22 mouse cellular contexts compared by ENCODE assay signal in genomic region chr5:97959010-97959409, GRCm38 (mm10).
DNase-seq lines count a peak whose midpoint lies in the region; ATAC-seq and TF ChIP-seq lines count a peak whose summit lies in the region.
"Had no signal": no experiment of that assay in that cellular context is flagged by ENCODE, and none has a peak within 500 bp of the region (broad histone marks: within the 10 kb centered on the region; RNA-seq: fewer than 3 reads in every experiment).

No protein-coding gene starts in this region.

- peak; percentile 79 for ATAC-seq in inflammation-experienced regulatory T-cells, adult 6 months
- ATAC-seq: activated CD4-positive, CD25-positive, alpha-beta regulatory T cell, adult 4 months; forebrain, embryonic 13.5 days; forebrain, embryonic 15.5 days; forebrain, postnatal 0 days; Patski had no signal

- DNase-seq in CD4-positive, CD25-positive, alpha-beta regulatory T cell, adult 2 months (ENCODE audit: low read depth, low spot score), result peak; percentile 23
- no peak for DNase-seq in left cerebral cortex, postnatal 25 days (ENCODE audit: low spot score in 2 of 2)
- no peak for DNase-seq in frontal cortex, adult 2 months (ENCODE audit: extremely low spot score in 1 of 2, low spot score in 1 of 2)
- no peak for DNase-seq in cerebellum, adult 9-11 months
- DNase-seq: adrenal gland, adult 8-10 months; adrenal gland, postnatal 14 days; adrenal gland, postnatal 36 days; B cell, adult 2 months; cerebellum, adult 11 months; cerebellum, adult 18-20 months; cerebellum, adult 8-10 months; cerebellum, postnatal 10 days; cerebellum, postnatal 25 days; forebrain, postnatal 0 days had no signal

- TF ChIP-seq CTCF in bone marrow macrophage, adult 2 months (IDR thresholded peaks at IDR 0.05; ENCODE audit: low read depth, low read length), result no peak

- peaks cover 25% of the 10 kb centered on the region for H3K4me1 ChIP-seq in bone marrow macrophage, adult 2 months (ENCODE audit: control insufficient read depth, insufficient read depth, low read length)
- H3K4me1 ChIP-seq: embryonic facial prominence, embryonic 10.5 days; embryonic facial prominence, embryonic 12.5 days; forebrain, embryonic 13.5 days had no signal

- intact Hi-C loops in left cerebral cortex, postnatal 25 days (cut with DNase I), result no loop called here

- no peak for TF ChIP-seq POLR2A in bone marrow macrophage, adult 2 months (IDR thresholded peaks at IDR 0.05; ENCODE audit: borderline replicate concordance, low read depth, low read length)

- peak overlapping the region; percentile 25; the same call in 1 of the 2 replicates for H3K27ac ChIP-seq in bone marrow macrophage, adult 2 months (ENCODE audit: insufficient read depth, low read depth, low read length)
- H3K27ac ChIP-seq: embryonic facial prominence, embryonic 10.5 days; embryonic facial prominence, embryonic 12.5 days; forebrain, embryonic 13.5 days; forebrain, embryonic 15.5 days had no signal

- H3K4me3 ChIP-seq in bone marrow macrophage, adult 2 months (ENCODE audit: insufficient read depth, low read length), result no peak overlapping the region
- H3K4me3 ChIP-seq: embryonic facial prominence, embryonic 10.5 days; embryonic facial prominence, embryonic 12.5 days; forebrain, embryonic 13.5 days; forebrain, embryonic 15.5 days had no signal
